Mouse (Mus musculus) kidney, adult 2 months (tissue): Measurements from ENCODE around the gene Wdr13.

Source experiments
- CTCF ChIP-seq: fragments of 200-500 bp; conservative IDR thresholded peaks from 2 replicates; pipeline ENCODE4 v1.5.1; 2011; ENCODE audit warnings: low read depth, mild to moderate bottlenecking, control low read depth, low read length, moderate library complexity, mixed read lengths; ENCODE audit not compliant: insufficient read depth, insufficient read length
- POLR2A ChIP-seq: fragments of 200-500 bp; IDR thresholded peaks from one replicate; pipeline ENCODE4 v1.6.1; 2011; ENCODE audit warnings: low read depth, low read length, control low read depth

DNA sequence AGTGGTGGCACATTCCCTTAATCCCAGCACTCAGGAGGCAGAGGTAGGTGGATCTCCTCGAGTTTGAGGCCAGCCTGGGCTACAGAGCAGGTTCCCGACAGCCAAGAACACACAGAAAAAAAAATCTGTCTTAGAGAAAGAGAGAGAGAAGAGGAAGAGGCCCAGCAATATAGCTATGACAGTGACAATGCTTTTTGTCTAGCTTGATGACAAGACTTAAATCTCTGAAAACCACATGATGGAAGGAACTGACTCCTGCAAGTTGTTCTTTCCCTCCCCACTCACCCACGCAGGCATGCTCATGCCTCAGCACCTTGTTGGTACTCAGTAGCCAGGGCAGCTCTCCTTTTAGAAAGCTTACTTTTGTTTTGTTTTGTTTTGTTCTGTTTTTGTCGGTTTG lies 33.3 kb downstream of the Wdr13 start:
- TF ChIP-seq POLR2A (no peak), CTCF (no peak)
